Comparison of ENCODE assay signal across 8 mouse cellular contexts in genomic region chr11:94565151-94565479, GRCm38 (mm10). TPM values are rescaled to one million over a fixed set of nuclear protein-coding genes. Genes with fewer than 3 reads are reported as not detected.
DNase-seq lines count a peak whose midpoint lies in the region; ATAC-seq and TF ChIP-seq lines count a peak whose summit lies in the region.

No protein-coding gene starts in this region.

- H3K9ac ChIP-seq in heart, embryonic 16.5 days (ENCODE audit: low read length) = peak overlapping the region; percentile 66
- no peak overlapping the region for H3K9ac ChIP-seq in intestine, postnatal 0 days (ENCODE audit: low read depth, low read length)
- peak overlapping the region; percentile 36; the same call in 1 of the 2 replicates for H3K9ac ChIP-seq in midbrain, embryonic 13.5 days (replicated peaks)

- H3K4me3 ChIP-seq in heart, embryonic 16.5 days (ENCODE audit: low read length) = peak overlapping the region; percentile 32
- peak overlapping the region; percentile 25 for H3K4me3 ChIP-seq in intestine, postnatal 0 days (ENCODE audit: low read depth, low read length)
- peak overlapping the region; percentile 31 for H3K4me3 ChIP-seq in midbrain, embryonic 13.5 days (replicated peaks)

- H3K27ac ChIP-seq in heart, embryonic 16.5 days (ENCODE audit: low read length) = no peak overlapping the region
- no peak overlapping the region for H3K27ac ChIP-seq in intestine, postnatal 0 days (ENCODE audit: low read depth, low read length)
- no peak overlapping the region for H3K27ac ChIP-seq in midbrain, embryonic 13.5 days

- peaks cover 15% of the 10 kb centered on the region for H3K4me1 ChIP-seq in heart, embryonic 16.5 days (ENCODE audit: control insufficient read depth, insufficient read depth, low read length)
- no peaks in the 10 kb centered on the region; the same call in 1 of the 2 replicates for H3K4me1 ChIP-seq in intestine, postnatal 0 days (replicated peaks; ENCODE audit: control insufficient read depth, insufficient read depth, low read length)
- H3K4me1 ChIP-seq in midbrain, embryonic 13.5 days (replicated peaks) = peaks cover 13% of the 10 kb centered on the region

- TF ChIP-seq CTCF in intestine, postnatal 0 days (IDR thresholded peaks at IDR 0.05; ENCODE audit: low read depth) = peak; percentile 72

- H3K4me2 ChIP-seq in heart, embryonic 16.5 days (ENCODE audit: low read depth, low read length) = peak overlapping the region; percentile 69
- H3K4me2 ChIP-seq in intestine, postnatal 0 days (replicated peaks; ENCODE audit: low read depth) = peak overlapping the region; percentile 66
- peak overlapping the region; percentile 51 for H3K4me2 ChIP-seq in midbrain, embryonic 13.5 days (replicated peaks)

- WGBS in heart, embryonic 16.5 days = 18% methylated on average over 16 of the region's 16 CpGs
- WGBS in intestine, postnatal 0 days = 22% methylated on average over 16 of the region's 16 CpGs
- 10% methylated on average over 16 of the region's 16 CpGs for WGBS in midbrain, embryonic 13.5 days

- no peaks in the 10 kb centered on the region for H3K36me3 ChIP-seq in heart, embryonic 16.5 days (ENCODE audit: control insufficient read depth, insufficient read depth)
- H3K36me3 ChIP-seq in intestine, postnatal 0 days (ENCODE audit: control insufficient read depth, insufficient read depth) = peaks cover 6% of the 10 kb centered on the region; the same call in 1 of the 2 replicates
- H3K36me3 ChIP-seq in midbrain, embryonic 13.5 days = no peaks in the 10 kb centered on the region

- ATAC-seq in heart, embryonic 16.5 days (replicated peaks; ENCODE audit: extremely low read depth, insufficient read depth, low FRiP score) = no peak
- ATAC-seq in activated CD4-positive, CD25-positive, alpha-beta regulatory T cell, adult 4 months = peak; percentile 46
- peak; percentile 59 for ATAC-seq in intestine, postnatal 0 days
- no peak for ATAC-seq in midbrain, embryonic 13.5 days

- intact Hi-C loops in left cerebral cortex, postnatal 4 days (cut with DNase I) = no loop called here
- intact Hi-C loops in left cerebral cortex, postnatal 10 days (cut with DNase I) = no loop called here

- DNase-seq in heart, adult 9 months (ENCODE audit: low spot score in 2 of 2) = no peak
- DNase-seq in left cerebral cortex, postnatal 4 days = no peak
- DNase-seq in left cerebral cortex, postnatal 10 days (ENCODE audit: extremely low spot score in 1 of 2, low spot score in 2 of 2) = no peak
- DNase-seq in right cerebral cortex, postnatal 4 days = no peak

- H3K9me3 ChIP-seq in heart, embryonic 16.5 days (replicated peaks; ENCODE audit: control insufficient read depth, low read length) = no peaks in the 10 kb centered on the region
- H3K9me3 ChIP-seq in intestine, postnatal 0 days (ENCODE audit: control insufficient read depth) = no peaks in the 10 kb centered on the region
- H3K9me3 ChIP-seq in midbrain, embryonic 13.5 days = no peaks in the 10 kb centered on the region

- H3K27me3 ChIP-seq in heart, embryonic 16.5 days (ENCODE audit: control insufficient read depth, insufficient read depth, low read length) = peaks cover 6% of the 10 kb centered on the region; the same call in 1 of the 2 replicates
- H3K27me3 ChIP-seq in intestine, postnatal 0 days (replicated peaks; ENCODE audit: control insufficient read depth, insufficient read depth, low read length) = no peaks in the 10 kb centered on the region
- peaks cover 34% of the 10 kb centered on the region for H3K27me3 ChIP-seq in midbrain, embryonic 13.5 days

RNA-seq across cellular contexts. Expression of gene Chad, which starts 0.3 kb away (rescaled TPM):
- 2.0 and 2.1 TPM in 2 replicates for polyA plus RNA-seq in heart, embryonic 16.5 days (2015; fragmentation: Nextera tagmentation; extraction: Ambion mirVana)
- under 1 TPM in 1 of 2 experiments, not detected in 1; 0.38 TPM for polyA plus RNA-seq in activated CD4-positive, CD25-positive, alpha-beta regulatory T cell, adult 4 months (2017; shearing (Covaris generic))
- polyA plus RNA-seq in intestine, postnatal 0 days (2015; fragmentation: Nextera tagmentation; extraction: Ambion mirVana) = 1.9 and 3.3 TPM in 2 replicates
- polyA plus RNA-seq in midbrain, embryonic 13.5 days (2015; fragmentation: Nextera tagmentation; extraction: Ambion mirVana) = 0.12 TPM in 1 of 2 replicates, not detected in the other
- under 1 TPM in 1 of 2 experiments, not detected in 1; 0.22 TPM for total RNA-seq in left cerebral cortex, postnatal 4 days (2021)
- under 1 TPM; 0.26 to 0.49 TPM for total RNA-seq in left cerebral cortex, postnatal 10 days (2021)

RNA-seq across cellular contexts. Expression of gene Rsad1, which starts 16.1 kb away (rescaled TPM):
- polyA plus RNA-seq in heart, embryonic 16.5 days (2015; fragmentation: Nextera tagmentation; extraction: Ambion mirVana) = 7.3 and 8.0 TPM in 2 replicates
- polyA plus RNA-seq in activated CD4-positive, CD25-positive, alpha-beta regulatory T cell, adult 4 months (2017; shearing (Covaris generic)) = 1 to 10 TPM in 1 of 2 experiments, under 1 TPM in 1; 0.90 to 1.4 TPM
- 1.2 and 1.8 TPM in 2 replicates for polyA plus RNA-seq in intestine, postnatal 0 days (2015; fragmentation: Nextera tagmentation; extraction: Ambion mirVana)
- polyA plus RNA-seq in midbrain, embryonic 13.5 days (2015; fragmentation: Nextera tagmentation; extraction: Ambion mirVana) = 4.4 and 5.5 TPM in 2 replicates
- total RNA-seq in left cerebral cortex, postnatal 4 days (2021) = 10 to 100 TPM; 17.3 to 19.5 TPM
- total RNA-seq in left cerebral cortex, postnatal 10 days (2021) = 10 to 100 TPM; 15.9 to 18.7 TPM

RNA-seq across cellular contexts. Expression of gene Acsf2, which starts 36.6 kb away (rescaled TPM):
- 2.7 and 3.9 TPM in 2 replicates for polyA plus RNA-seq in heart, embryonic 16.5 days (2015; fragmentation: Nextera tagmentation; extraction: Ambion mirVana)
- 1 to 10 TPM; 1.9 to 2.3 TPM for polyA plus RNA-seq in activated CD4-positive, CD25-positive, alpha-beta regulatory T cell, adult 4 months (2017; shearing (Covaris generic))
- 6.3 and 6.7 TPM in 2 replicates for polyA plus RNA-seq in intestine, postnatal 0 days (2015; fragmentation: Nextera tagmentation; extraction: Ambion mirVana)
- polyA plus RNA-seq in midbrain, embryonic 13.5 days (2015; fragmentation: Nextera tagmentation; extraction: Ambion mirVana) = 1.7 TPM in 2 replicates
- total RNA-seq in left cerebral cortex, postnatal 4 days (2021) = 10 to 100 TPM in 1 of 2 experiments, 1 to 10 TPM in 1; 9.1 to 10.3 TPM
- 10 to 100 TPM; 13.8 to 16.3 TPM for total RNA-seq in left cerebral cortex, postnatal 10 days (2021)

RNA-seq across cellular contexts. Expression of gene Mycbpap, which starts 43.6 kb away (rescaled TPM):
- 5.7 and 9.1 TPM in 2 replicates for polyA plus RNA-seq in heart, embryonic 16.5 days (2015; fragmentation: Nextera tagmentation; extraction: Ambion mirVana)
- not detected for polyA plus RNA-seq in activated CD4-positive, CD25-positive, alpha-beta regulatory T cell, adult 4 months (2017; shearing (Covaris generic))
- 0.94 and 1.7 TPM in 2 replicates for polyA plus RNA-seq in intestine, postnatal 0 days (2015; fragmentation: Nextera tagmentation; extraction: Ambion mirVana)
- polyA plus RNA-seq in midbrain, embryonic 13.5 days (2015; fragmentation: Nextera tagmentation; extraction: Ambion mirVana) = 2.4 and 3.6 TPM in 2 replicates
- 1 to 10 TPM in 1 of 2 experiments, under 1 TPM in 1; 0.82 to 2.2 TPM for total RNA-seq in left cerebral cortex, postnatal 4 days (2021)
- 1 to 10 TPM; 1.4 to 1.6 TPM for total RNA-seq in left cerebral cortex, postnatal 10 days (2021)

Comparison
In these comparisons a context has a peak if more than half of its experiments do, and no peak if none do; other contexts are left out.
1. ATAC-seq: peak in activated CD4-positive, CD25-positive, alpha-beta regulatory T cell, adult 4 months (single experiment) and intestine, postnatal 0 days (single experiment); none in heart, embryonic 16.5 days (single experiment) and midbrain, embryonic 13.5 days (single experiment).
2. Peak in every context shown above with its lines, with median percentiles within 50 percentile points of each other: H3K4me2 ChIP-seq and H3K4me3 ChIP-seq.